Mouse (Mus musculus): ENCODE results near the gene Nipsnap3b. TPM values are rescaled to one million over a fixed set of nuclear protein-coding genes. Genes with fewer than 3 reads are reported as not detected.

The Nipsnap3b gene
- total RNA-seq (2022) = 10 to 100 TPM; 28.6 to 54.0 (median 39.0) TPM

DNA sequence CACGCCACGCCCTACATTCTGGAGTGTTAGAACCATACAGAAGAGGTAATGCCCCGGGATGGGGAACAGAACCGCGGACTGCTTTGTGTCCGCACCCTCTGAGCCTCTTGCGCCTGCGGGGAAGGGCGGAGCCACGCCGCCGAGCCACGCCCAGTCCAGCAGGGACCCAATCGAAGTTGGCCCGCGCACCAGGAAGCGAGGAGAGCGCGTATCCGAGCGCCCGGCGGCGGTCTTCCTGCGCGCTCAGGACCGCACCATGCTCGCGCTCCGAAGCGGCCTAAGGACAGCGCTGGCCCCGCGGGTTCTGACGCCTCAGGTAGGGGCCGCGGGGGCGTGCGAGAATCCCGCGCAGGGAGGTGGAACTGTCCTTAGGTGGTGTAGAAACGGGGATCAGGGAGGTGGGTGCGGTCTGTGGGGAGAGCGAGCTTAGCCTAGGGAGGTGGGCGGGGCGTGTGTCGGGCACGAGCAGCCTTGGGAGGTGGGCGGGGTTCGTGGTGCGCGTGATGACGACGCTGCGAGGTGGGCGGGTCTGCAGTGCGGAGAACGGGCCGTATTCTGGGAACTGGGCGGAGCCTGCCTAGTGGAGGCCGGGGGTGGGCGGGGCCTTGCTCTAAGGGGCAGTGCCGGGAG, at the start of gene Nipsnap3b:
Gene Nipsnap3b (plus strand): TSS at position 149 of the 630 bp plus-strand sequence.
- peak; percentile 94 for DNase-seq

GRCm38 (mm10) chr4:52964247-52964646, 47.4 kb upstream of the Nipsnap3b start, which contains the start of gene Olfr270:
TSS of gene Olfr270 (plus strand) at chr4:52964547.
- no peak for DNase-seq

DNA sequence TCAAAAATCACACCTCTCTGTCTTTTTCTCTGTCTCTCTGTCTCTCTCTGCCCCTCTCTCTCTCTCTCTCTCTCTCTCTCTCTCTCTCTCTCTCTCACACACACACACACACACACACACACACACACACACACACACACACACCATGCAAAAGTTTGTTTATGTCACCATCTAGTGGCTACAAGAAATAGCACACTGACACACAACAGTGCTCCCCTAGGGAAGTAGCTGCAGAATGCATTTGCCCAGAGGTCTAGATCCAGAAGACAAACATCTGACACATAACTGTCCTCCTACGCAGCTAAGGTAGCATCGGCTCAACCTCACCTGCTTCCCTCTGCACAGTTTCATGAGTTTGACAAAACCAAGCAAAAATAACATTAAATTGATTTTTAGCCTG, 26.5 kb upstream of the Nipsnap3b start:
- no peak for DNase-seq

- no peak for DNase-seq
These were observed 25.4 kb upstream of the Nipsnap3b start for GRCm38 (mm10) chr4:52986266-52986665.

DNA sequence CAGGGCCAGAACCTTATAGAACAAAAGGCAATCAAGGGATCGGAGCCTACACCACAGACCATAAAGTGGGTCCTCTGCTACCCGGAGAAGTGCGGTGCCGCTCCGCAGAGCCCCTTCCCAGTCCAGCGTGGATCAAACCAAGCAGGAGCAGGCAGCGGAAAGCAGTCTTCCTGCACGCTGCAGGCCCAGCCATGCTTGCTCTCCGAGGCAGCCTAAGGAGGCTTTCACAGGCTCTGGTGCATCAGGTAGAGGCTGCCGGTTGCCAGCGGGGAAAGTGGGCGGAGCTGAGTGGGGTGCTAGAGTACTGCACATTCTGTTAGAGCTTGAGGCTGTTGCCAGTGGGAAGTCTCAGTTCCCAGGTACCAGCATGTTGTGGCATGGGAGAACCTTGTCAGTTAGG, 22.4 kb upstream of the Nipsnap3b start, which contains the start of gene Nipsnap3a:
Gene Nipsnap3a (plus strand): TSS at position 25 of the 400 bp plus-strand sequence.
- DNase-seq = no peak

GRCm38 (mm10) chr4:52999449-52999848, 12.2 kb upstream of the Nipsnap3b start:
- DNase-seq = no peak

- DNase-seq = no peak
These were observed 11.5 kb upstream of the Nipsnap3b start for GRCm38 (mm10) chr4:53000154-53000553.

DNA sequence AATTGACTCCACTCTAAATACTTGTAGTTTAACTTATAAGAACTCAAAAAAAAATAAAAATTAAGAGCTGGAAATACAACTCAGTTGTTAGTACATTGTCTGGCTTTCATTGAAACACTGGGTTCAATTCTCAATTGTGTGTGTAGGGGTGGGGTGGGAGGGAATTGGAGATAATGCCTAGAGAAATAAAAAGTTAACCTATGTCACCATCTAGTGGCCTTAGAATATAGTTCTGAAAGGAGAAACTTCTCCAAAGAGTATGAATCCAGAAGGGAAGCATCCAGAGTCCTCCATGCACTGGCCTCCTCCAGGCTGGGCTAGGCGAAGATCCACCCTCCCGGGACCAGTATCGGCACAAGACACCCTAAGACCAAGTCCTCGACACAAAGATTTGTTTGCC, 2.5 kb upstream of the Nipsnap3b start:
- no peak for DNase-seq

- no peak for DNase-seq
These were observed 1.8 kb upstream of the Nipsnap3b start for GRCm38 (mm10) chr4:53009871-53010270.

- no peak for DNase-seq
These were observed 2.7 kb downstream of the Nipsnap3b start for GRCm38 (mm10) chr4:53014421-53014820.

- DNase-seq = no peak
These were observed 3.3 kb downstream of the Nipsnap3b start for GRCm38 (mm10) chr4:53015024-53015423.

GRCm38 (mm10) chr4:53018392-53018791, 6.7 kb downstream of the Nipsnap3b start:
- DNase-seq = no peak

- DNase-seq = no peak
These were observed 11.7 kb downstream of the Nipsnap3b start for GRCm38 (mm10) chr4:53023189-53023925.

DNA sequence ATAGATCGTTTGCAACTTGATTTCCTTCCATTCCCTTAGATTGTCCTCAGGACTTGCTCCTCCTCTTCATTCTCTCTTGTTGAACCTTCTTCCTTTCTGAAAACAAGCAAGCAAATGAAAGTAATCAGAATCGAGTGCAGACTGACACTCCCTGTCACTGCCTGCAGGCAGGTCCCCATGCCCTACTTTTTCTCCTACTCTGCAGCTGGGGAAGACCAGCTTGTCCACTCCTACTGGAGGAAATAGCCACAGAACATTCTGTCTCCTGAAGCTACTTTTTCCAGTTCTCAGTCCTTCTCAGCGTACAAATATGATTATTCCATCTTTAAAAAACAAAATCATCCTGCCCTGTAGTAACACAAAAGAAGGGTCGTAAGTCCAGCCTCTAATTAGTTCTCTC, 12.7 kb downstream of the Nipsnap3b start:
- no peak for DNase-seq

DNA sequence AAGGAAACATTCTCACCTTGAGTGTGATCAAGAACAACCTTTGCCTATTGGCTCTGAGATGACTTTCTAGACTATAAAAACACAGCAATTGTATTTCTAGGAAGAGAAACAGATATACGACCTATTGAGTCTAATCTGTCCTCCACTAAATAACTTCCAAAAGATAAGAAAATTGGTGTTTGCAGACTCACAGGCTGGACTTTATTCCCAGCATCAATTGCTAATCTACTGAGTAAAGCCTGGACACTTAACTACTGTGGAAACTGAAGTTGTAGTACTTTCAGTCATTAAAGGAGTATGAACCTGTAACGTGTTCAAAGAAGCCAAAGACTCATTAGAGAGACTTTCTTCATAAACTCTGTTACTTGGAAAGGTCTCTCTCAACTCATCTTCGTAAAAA, 16.1 kb downstream of the Nipsnap3b start:
- no peak for DNase-seq

DNA sequence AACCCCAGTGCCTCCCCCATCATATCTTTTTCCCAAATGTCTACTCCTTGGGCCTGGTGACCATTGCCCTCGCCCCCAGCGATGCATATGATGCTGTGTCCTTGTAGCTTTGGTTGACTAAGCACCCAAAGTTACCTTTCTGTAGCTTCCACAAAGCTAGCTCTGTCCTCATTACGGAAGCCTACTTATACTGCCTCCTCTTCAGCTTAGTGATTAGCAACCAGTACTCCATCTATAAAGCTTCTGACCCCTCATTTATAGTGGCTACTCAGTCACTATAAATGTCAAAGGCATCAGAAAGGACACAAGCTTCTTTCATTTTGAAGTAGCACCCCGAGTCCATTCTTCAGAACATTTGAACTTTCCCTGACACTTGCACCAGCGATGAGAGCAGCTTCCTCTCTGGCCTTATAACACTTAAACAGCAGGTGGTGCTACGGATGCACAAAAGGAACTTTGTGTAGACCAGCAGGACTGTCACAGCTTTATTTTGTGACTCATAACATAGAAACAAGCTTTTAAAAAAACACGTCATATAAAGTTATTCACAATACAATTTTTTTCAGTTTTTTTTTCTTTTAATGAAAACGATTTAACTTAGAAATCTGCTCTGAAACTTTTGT, 18.8 kb downstream of the Nipsnap3b start:
- no peak for DNase-seq

- no peak for DNase-seq
These were observed 32.1 kb downstream of the Nipsnap3b start for GRCm38 (mm10) chr4:53043819-53044218.

GRCm38 (mm10) chr4:53045807-53046206, 34.1 kb downstream of the Nipsnap3b start:
- no peak for DNase-seq

DNA sequence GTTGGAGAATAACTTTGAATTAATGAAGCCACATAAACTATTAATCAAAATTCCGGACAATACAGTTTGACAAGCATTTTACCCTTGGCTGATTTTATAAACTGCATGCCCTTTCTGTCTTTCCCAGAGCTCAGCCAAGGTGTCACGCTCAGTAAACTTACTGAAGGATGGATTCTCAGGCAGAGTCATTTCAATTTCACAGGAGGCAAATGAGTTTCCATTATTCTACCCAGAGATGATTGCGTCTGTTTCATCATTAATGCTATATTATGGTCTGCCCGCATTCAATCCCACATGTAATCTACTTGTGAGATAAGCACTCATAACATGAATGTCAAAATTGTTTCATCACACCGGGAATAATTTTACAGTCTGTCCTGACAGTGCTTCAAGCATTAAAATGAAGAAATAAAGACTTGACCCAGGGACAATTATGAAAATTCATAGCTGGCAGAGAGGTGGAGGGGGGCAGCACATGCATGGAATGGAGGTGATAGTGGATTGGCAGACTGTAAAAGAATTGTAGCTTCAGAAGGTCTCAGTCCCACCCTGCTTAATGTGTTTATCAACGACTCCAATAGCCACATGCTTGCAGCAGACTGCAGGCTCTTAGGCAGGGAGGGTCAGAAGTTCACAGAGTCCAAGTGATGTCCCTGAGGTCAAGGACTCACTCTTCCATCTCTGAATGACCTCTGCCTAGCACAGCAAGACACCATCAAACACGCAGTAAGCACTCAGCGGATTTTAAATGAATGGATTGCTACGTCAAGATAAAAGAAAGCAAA, 34.8 kb downstream of the Nipsnap3b start:
- DNase-seq = no peak

DNA sequence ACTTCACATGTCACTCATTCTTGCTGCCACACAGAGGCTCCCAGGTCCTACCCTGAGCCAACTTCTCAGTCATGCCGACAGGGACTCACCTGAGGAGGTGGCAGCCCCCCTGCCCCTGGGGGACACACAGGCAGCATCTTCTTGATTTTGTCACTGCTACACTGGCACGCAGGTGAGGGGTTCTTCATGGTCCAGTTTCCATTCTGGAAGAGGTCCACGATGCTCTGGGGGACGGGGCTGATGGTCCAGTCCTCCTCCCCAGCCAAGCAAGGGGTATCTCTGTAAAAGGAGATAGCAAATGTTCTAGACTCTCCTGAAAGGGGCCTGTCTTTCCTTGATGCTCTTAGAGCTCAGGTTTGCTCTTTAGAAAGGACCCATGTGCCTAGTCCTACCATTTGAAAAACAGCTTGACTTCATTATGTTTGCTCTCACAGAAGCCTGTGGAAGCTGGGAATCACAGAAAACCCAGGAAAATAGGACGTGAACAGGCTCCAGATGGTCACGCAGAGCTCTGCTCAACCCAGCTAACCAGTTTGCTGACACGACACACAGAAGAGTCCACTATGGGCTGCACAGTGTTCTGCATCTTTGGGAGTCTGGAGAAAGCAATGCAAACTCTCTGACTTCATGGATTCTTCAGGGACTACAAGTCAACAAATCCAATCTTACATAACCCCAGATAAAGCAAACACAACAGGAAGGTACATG, 50.8 kb downstream of the Nipsnap3b start:
- no peak for DNase-seq
